Mouse (Mus musculus): ENCODE measurements around the gene Six5.

- no peak for TF ChIP-seq CTCF (conservative IDR thresholded peaks at IDR 0.05; ENCODE audit: low read length)
- no peak for TF ChIP-seq NANOG (IDR thresholded peaks at IDR 0.05; ENCODE audit: borderline replicate concordance, low read length)
Observed at GRCm38 (mm10) chr7:19097863-19098262, 3.5 kb downstream of the Six5 start.

All from E14TG2a.4 (cell line).